Mouse (Mus musculus) left cerebral cortex, adult 18-20 months (tissue): ENCODE results near the gene Efna1. TPM values are rescaled to one million over a fixed set of nuclear protein-coding genes. Genes with fewer than 3 reads are reported as not detected.
A peak's percentile ranks its signal among the peaks of the same experiment; 100 is the strongest.

Experiments used
- DNase-seq, 2 experiments: peaks; one replicate each; pipeline ENCODE4 v3.0.0; 2021 to 2022; ENCODE audit warnings: low spot score in 2 of 2, mixed read lengths in 1 of 2
- total RNA-seq, 2 experiments: library from RNA; stranded (reverse); gene quantifications; 2 replicates each; pipeline ENCODE4 v1.2.3; 2021

The Efna1 gene
- total RNA-seq, 2 experiments from 2014 or later = 5.9 to 8.3 TPM

DNA sequence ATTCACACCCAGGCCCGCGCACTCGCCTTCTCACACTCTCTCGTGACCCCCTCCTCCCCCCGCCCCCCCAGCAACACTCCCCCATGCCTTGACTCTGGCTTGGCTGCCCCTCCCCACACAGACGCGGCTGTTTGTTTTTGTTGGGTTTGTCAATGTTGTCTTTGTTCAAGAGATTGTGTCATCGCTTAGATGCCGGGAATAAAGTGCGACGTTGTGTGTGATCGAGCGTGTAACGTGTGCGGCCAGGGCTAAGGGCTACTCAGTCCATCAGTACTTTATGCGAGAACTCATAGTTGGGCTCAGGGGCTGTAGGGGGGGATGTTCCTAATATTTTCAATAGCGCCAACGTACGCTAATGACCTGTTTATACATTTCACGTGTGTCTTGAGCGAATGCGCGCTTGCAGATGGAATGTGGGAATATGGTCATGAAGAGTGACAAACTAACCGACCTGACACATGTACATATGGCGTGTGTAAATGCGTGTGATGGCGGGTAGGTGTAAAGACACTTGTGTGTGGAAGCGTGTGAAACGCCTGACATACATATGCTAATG is 814 bp downstream of the Efna1 start:
- no peak for DNase-seq

DNA sequence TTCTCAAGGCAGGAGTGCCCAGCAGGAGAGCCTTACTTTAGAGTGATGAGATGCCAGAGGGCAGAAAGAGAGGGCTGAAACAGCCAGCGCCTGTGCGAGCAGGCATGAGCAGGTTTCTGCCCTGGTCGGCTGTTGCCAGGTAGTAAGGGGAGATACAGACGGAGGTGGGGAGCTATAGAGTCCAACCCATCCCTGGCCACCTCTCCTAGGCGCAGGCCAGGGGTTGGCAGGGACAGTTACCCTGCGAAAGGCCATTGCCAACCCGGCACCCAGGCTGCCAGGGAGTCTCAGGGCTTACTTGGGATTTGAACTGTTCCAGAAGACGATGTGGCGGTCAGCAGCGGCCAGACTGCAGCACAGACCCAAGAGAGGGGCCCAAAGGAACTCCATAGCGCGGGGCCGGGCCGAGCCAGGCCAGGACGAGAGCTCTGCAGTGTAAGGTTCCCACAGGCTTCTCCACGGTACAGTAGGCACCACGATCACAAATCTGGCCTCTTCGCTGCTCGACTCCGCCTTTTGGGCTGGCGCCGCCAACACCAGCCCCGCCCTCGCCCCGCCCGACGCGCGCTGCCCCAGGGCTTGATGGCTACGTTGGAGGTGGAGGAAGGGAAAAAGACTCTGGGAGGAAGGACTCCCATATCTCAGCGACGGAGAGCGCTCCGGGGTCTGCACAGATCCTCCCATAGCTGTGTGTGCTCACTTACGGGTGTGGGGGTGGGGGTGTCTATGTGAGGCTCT is 1.6 kb downstream of the Efna1 start:
- peak; percentile 79 to 83 for DNase-seq

DNA sequence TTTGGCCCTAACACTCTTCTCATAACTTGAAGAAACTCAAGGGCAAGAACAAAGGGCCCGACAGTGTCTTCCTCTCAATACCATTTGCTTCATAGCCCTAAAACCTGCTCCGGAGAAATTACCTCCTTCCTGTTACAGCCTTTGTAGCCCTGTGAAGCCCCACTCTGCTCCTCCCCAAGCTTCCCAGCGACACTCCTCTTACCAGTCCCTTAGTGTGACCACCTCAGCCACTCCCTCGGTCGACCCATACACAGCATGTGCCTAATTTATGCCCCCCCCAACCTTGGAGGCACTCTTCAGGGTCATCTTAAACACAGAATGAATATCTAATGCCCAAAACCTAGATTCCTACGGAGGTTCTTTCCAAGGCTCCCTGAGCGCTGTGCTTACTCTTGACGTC is 2.3 kb downstream of the Efna1 start:
- no peak for DNase-seq

DNA sequence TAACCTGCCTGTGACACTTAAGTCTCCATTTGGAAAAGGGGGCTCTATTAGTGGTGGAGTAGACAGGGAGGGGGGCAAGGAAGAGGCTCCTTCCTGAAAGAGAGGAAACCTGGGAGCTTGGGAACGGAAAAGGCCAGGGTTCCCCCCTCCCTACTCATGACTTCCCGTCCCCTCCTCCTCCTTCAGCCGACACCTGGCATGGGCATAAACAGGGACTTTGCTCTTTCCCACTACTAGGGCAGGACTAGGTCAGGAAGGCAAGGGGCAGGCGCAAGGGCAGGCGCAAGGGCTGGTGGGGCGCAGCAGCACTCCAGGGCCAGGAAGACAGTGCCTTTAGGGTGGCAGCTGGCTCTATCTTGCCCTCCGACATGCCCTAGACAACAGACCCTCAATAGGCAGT is 2.8 kb downstream of the Efna1 start:
- DNase-seq = no peak

DNA sequence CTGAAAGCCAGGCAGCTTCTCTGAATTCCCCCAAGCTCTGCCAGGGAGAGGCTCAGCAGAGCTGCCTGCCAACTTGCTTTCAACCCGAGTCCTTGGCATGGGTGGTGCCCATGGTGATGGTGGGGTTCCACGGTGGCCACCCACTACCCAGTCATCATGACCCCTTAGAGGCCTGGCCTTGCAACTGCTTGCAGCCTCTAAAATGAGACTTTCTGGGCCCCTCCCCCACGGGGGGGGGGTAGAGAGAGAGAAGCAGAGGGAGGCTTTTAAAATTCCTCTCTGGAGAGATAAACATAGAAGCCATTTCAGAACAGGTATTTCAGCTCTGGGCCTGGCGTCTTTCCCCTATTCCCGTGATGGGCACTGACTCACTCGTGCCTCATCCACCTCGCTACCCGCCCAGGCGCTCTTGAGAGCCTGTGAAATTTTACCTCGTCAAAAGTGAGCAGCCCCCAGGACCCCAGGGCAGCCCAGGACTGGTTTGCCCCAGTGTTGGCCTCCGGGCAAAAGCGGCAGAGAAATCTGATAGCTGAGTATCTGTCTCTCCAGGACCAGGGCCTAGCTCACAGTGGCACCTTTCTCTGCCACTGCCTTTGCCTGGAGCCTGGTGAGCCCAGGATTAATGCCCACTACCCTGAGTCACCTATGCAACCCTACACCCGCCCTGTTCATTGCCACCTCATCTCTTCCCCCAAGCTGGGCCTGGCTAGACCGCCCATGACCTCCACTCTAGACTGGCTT is 3.5 kb downstream of the Efna1 start:
- peak in 1 of 2 experiments; percentile 42 for DNase-seq

DNA sequence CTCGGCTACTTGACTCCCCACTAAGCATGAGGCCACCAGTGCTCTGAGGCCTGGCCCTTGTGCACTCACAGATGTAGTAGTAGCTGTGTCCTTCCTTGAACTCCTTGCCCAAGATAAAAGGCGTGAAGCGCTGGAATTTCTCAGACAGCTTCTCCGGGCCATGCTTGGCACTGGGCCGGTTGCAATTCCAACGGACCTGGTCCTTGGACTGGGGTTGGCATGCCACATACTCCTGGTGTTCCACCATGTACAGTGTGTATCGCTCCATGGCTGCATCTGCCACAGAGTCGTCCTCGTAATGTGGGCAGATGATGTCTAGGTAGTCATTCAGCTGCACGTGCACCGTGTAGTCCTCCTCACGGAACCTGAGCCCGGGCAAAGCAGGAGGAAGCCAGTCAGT is 4.9 kb downstream of the Efna1 start:
- DNase-seq = no peak

DNA sequence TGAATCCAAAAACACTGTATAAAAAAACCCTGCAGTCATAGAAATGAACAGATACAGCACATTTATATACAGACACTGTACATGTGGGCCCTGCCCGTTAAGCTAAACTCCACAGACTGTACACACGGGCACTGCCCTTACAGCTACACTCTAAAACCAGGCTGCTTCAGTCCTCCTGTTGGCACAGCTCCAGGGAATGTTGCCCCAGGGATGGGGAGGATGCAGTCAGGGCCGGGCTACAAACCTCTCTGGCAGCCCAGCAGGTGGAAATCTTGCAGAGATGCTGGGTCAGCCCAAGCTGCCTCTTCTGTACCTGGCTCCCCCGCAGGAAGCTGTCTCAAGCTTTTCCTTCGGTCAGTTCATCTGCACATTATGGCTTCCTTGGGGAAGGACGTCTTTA is 9.2 kb downstream of the Efna1 start:
- no peak for DNase-seq

DNA sequence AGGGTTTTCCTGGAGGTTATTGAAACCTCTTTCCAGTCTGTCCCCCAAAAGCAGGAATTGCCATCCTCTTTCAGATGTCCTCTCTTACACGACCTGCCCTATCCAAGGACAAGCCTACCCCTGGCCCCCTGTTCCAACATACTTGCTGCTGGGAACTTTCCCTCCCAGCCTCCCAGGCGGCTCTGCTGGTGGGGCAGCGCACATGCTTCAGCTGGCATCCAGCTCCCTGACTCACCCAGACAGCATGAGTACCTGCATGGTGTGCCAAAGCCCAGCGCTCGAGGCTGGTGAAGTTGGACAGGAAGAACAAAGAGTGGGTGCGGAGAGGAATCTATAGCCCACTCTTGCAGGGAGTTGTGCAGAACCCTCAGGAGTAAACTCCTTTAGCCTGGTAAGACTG is 10.1 kb downstream of the Efna1 start:
- peak; percentile 75 to 77 for DNase-seq

DNA sequence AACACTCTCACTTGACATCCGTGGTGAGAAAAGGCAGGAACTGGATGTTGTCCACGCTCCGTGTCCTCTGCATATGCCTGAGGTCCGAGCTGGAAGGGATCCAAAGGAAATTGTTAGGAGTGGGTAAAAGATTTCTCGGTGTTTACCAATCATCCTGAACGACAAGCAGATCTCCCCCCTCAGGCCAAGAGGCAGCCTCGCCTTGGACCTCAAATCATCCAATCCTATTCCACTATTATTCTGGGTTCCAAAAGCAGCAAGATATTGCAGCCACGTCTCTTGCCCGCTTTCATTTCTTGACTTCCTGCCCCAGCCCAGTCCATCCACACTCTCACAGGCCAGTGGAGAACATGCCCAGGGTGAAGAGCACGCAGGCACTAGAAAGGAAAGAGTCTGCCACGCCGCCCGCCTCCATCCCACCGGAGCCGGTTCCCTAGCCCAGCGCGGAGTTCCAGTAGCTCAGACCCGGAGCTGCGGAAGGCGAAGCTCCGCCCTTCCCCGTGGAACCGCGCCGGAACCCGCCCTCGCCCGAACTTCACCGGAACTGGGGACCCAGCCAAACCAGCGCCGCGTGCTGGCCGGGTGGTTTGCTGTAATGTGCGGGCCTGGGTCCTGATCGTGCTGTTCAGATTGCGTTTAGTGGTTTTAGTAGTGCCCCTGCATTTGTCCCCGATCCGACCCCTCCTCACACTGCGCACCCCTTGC is 10.7 kb downstream of the Efna1 start, which contains the start of gene Slc50a1:
Slc50a1 (minus strand) TSS at position 520 of the 705 bp plus-strand sequence.
- peak; percentile 87 to 90 for DNase-seq

DNA sequence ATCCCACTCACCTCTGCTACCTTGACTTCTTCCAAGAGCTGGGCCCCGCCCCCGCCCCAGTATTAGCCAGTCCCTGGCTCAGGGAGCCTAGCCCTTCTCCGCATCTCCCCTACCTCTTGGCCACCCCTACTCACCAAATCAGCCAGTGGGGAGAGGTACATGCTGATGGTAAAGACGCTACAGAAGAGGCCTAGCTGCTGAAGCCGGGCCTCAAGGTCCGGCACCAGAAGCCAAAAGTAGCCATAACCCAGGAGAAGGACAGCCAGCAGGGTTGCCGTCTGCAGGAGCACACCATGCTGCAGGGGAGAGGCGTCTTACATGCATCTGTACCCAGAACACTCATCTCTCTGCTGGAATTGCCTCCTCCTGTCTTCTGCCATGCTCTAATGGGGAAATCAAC is 12.0 kb downstream of the Efna1 start:
- DNase-seq = no peak

DNA sequence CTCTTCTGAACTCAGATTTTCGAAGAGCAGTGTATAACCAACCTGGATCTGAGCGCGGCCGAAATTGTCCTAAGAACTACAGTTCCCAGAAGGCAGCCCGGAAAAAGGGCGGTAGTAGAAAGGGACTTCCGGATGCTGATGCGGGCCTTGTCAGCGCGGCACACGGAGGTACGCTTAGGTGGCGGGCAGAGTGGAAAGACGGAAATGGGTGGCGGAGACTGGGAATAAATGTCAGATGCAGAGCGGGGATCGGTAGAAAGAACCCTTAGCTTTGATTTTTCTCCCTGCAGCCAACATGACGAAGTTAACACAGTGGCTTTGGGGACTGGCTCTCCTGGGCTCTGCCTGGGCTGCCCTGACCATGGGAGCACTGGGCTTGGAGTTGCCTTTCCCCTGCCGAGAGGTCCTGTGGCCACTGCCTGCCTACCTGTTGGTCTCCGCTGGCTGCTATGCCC is 14.5 kb downstream of the Efna1 start:
- DNase-seq = peak; percentile 71 to 84

DNA sequence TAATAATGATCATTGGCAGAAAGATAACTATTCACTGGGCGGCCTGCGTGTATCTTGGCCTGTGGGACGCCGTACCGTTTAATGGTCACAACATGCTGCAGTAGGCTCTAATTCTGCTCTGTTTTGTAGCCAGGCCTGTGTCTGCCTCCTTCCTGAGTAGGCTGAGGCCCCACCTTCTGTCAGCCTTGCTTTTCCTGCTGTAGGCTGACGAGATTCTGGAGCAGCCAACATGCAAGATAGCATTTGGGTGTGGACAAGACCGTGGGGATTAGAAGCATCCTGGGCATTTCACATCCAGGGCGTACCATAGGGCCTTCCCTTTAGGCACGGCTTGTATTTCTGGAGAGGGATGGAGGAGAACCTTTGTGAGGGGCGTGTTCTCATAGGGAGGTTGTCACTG is 18.5 kb downstream of the Efna1 start:
- DNase-seq = no peak

DNA sequence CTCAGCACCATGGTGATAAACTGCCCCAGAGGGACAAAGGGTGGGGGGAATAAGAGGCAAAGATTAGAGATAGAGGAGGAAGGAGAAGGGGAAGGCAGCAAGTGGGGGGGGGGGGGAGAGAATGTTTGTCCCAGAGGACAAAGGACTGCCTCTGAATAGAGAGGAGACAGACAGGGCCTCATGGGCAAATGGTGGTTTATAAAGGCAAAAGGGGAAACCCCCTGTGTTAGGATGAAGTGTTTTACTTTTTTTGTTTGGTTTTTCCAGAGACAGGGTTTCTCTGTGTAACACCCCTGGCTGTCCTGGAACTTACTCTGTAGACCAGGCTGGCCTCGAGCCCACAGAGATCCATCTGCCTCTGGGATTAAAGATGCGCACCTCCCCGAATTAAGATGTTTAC is 20.7 kb downstream of the Efna1 start:
- DNase-seq = no peak

DNA sequence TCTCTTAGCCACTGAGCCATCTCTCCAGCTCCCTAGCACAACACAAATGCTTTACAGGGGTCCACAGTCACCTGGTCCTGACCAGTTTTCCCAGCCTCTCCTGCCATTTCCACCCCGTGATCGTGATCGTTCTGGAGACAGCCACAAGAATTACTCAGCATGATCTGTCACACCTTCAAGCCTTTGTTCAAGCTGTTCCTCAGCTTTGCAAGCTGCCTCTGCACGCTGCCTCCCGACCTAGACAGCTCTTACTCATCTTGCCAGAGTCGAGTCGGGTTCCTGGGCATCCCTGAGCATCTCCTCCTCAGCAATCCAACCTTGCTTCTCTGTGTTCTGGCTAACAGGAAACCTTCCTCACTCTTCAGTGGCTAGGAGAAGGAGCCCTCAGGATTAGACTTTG is 21.9 kb downstream of the Efna1 start, which contains the start of gene Dpm3:
Dpm3 (plus strand) TSS at position 283 of the 400 bp plus-strand sequence.
- no peak for DNase-seq

DNA sequence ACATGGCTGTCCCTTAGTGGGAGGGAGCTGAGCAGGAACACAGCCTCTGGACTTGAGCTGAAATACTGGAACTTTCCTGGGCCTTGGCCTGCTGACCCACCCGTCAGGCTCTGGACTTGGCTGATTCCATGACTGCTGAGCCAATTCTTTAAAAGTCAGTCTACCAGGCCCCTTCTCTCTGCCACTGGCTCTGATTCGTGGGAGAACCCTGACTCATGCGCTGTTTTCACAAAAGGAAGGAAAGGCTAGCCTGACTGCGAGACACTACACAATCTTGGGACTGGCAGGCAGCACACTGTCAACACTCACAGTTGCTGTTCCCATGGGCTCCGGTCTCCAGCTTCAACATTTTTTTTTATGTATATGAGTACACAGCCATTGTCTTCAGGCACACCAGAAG is 24.8 kb downstream of the Efna1 start:
- no peak for DNase-seq

DNA sequence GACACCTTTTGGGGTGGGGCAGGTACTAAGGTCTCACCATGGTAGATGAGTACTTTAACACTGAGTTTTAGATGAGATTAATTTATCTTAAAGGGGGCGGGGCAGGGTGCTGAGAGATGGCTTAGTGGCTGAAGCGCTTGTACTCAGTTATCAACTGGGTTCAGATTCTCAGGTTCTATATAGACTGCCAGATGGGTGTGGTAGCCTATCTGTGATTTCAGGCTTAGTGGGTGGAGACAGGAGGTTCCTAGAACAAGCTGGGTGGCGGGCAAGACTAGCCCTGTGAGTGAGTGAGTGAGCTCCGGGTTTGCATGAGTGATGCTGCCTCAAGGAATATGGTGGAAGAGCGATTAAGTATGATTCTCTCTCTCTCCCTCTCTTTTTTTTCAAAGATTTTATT is 25.9 kb downstream of the Efna1 start:
- no peak for DNase-seq

DNA sequence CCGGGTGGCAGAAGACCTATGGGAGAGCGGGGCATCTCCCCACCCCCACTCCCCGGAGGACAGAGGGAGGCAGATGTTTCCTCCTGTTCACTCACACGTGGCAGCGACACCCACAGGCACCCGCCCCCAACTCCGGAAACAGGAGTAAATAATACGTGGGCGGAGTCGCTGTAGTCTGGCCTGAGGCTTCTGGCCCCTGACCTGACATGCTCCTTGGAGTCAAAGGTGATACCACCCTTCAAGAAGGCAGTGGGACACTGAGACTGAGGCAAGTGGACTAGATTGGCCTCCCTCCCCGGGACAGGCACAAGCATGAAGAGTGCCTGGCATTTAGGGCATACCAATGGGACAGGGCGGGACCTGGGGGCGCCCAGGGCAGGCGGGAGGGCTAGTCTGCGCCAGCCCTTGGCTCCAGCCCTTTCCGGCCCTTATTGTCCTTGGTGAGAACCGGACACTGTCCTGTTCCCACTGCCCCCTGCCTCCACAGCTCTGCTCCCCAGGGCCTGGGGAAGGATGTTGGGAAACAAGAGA is 29.5 kb downstream of the Efna1 start:
- DNase-seq = no peak

DNA sequence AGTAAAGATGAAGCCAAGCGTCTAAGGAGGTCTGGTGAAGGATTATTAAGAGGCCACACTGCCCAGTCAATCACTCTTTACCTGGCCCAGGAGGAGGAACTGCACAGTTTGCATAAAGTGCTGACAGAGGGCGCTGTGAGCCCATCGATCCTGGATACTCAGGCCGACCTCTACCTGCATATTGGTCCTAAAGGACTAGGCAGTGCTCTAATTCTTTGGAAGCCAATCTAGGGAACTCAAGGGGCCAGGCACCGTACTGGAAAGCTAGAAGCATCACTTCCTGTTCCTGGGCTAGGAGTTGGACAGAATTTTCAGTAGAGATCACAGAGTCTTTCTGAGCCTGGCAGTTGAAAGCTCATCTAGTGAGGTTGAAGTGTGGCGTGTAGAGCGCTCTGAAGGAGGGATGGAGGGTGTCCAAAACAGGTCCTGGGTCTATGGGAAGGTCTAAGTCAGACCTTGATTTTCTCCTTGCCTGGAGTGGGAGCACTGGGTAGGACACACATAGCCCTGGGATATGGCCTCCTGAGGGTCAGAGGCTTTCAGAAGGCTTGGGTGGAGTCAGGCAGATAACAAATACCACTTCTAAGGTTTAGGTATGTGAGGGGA is 30.4 kb downstream of the Efna1 start:
- DNase-seq = no peak

DNA sequence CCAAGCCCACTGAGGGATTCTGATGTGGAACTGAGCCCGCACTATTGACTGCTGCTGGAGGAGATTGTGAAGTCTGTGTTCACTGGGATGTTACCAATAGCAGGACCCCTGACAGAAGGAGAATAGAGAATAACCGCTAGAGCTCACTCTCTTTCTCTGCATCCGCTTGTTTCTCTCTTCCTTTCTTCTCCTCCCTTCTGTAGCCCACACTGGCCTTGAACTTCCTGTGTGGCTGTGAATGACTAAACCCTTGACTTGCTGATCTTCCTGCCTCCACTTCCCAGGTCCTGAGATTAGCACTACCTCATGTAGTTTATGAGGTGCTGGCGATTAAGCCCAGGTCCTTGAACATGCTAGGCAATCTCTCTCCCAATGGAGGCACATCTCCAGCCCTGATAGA is 33.5 kb downstream of the Efna1 start:
- DNase-seq = no peak

DNA sequence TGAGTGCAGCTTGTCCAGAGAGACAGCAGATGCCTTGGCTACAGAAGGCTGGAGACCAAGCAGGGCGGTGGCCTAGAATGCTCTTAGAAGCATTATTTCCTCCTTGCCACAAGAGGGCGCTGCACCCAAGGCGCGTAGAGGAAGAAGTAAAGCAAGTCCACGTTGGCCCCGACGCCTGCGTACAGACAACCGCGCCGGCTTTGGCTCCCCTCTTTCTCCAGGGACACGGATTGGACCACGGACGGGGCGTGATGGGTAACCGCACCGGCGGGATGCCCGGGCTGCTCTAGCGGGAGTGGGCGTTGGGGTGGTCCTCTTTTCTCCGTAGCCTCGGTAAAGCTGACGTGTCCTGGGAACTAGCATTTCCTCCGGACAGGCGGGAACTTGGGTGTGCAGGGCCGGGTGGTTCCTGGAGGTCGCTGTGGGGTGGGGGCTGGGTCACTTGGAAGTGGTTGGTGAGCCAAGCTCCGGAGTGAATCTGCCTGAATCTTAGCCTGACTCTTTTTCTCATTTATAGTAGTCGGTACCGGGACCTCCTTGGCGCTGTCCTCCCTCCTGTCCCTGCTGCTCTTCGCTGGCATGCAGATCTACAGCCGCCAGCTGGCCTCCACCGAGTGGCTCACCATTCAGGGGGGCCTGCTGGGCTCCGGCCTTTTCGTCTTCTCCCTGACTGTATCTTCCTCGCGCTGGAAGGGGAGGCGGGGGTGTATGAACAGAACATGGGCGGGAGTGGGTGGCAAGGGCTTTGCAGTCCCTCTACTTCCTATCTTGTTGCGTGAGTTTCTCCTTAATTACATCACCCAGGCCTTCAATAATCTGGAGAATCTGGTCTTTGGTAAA is 34.5 kb downstream of the Efna1 start, which contains the start of gene Trim46:
Trim46 (minus strand) TSS at position 49 of the 840 bp plus-strand sequence.
- peak; percentile 89 to 92 for DNase-seq
